In genomic region chr14:20482051-20482751, GRCm38 (mm10) we compare ENCODE assay signal across 27 mouse cellular contexts. TPM values are rescaled to one million over a fixed set of nuclear protein-coding genes. Genes with fewer than 3 reads are reported as not detected.
"Had no signal": no experiment of that assay in that cellular context is flagged by ENCODE, and none has a peak within 500 bp of the region (broad histone marks: within the 10 kb centered on the region; RNA-seq: fewer than 3 reads in every experiment).

No protein-coding gene starts in this region.

- DNase-seq: cerebellum, adult 8-10 months; cerebellum, adult 9-10 months; cerebellum, postnatal 10 days; cerebellum, postnatal 14 days; cerebellum, postnatal 25 days; embryo, embryonic 11 days; forebrain, postnatal 0 days; gastrocnemius, adult 2 months; gastrocnemius, postnatal 10 days; gastrocnemius, postnatal 14 days; gastrocnemius, postnatal 25 days; gastrocnemius, postnatal 36 days; heart, adult 18-20 months; heart, adult 2 months had no signal

- H3K4me2 ChIP-seq: embryonic facial prominence, embryonic 12.5 days; embryonic facial prominence, embryonic 13.5 days; embryonic facial prominence, embryonic 15.5 days; forebrain, embryonic 12.5 days; forebrain, embryonic 13.5 days; forebrain, embryonic 15.5 days had no signal

- H3K4me3 ChIP-seq: embryonic facial prominence, embryonic 10.5 days; embryonic facial prominence, embryonic 12.5 days; embryonic facial prominence, embryonic 13.5 days; embryonic facial prominence, embryonic 15.5 days; erythroblast, embryonic 14.5 days; forebrain, embryonic 10.5 days; forebrain, embryonic 12.5 days; forebrain, embryonic 13.5 days; forebrain, embryonic 15.5 days; gastrocnemius, adult 2 months; heart, adult 2 months had no signal

- H3K9me3 ChIP-seq: embryonic facial prominence, embryonic 10.5 days; embryonic facial prominence, embryonic 12.5 days; embryonic facial prominence, embryonic 13.5 days; embryonic facial prominence, embryonic 15.5 days; forebrain, embryonic 10.5 days; forebrain, embryonic 12.5 days; forebrain, embryonic 13.5 days; forebrain, embryonic 15.5 days had no signal

- H3K27ac ChIP-seq: embryonic facial prominence, embryonic 10.5 days; embryonic facial prominence, embryonic 12.5 days; embryonic facial prominence, embryonic 13.5 days; embryonic facial prominence, embryonic 15.5 days; forebrain, embryonic 10.5 days; forebrain, embryonic 12.5 days; forebrain, embryonic 13.5 days; forebrain, embryonic 15.5 days; gastrocnemius, adult 2 months; heart, adult 2 months had no signal

- H3K9ac ChIP-seq: embryonic facial prominence, embryonic 12.5 days; embryonic facial prominence, embryonic 13.5 days; embryonic facial prominence, embryonic 15.5 days; forebrain, embryonic 12.5 days; forebrain, embryonic 13.5 days; forebrain, embryonic 15.5 days; forebrain, postnatal 0 days had no signal

- ATAC-seq: forebrain, embryonic 13.5 days; forebrain, embryonic 14.5 days; forebrain, embryonic 15.5 days; forebrain, embryonic 16.5 days; forebrain, postnatal 0 days had no signal

- H3K27me3 ChIP-seq: embryonic facial prominence, embryonic 12.5 days; embryonic facial prominence, embryonic 13.5 days; embryonic facial prominence, embryonic 15.5 days; forebrain, embryonic 13.5 days; forebrain, embryonic 15.5 days had no signal

RNA-seq across cellular contexts. Expression of gene Mss51, which starts 14.5 kb away (rescaled TPM):
- polyA plus RNA-seq: forebrain, postnatal 0 days had no signal

RNA-seq across cellular contexts. Expression of gene Cfap70, which starts 30.2 kb away (rescaled TPM):
- total RNA-seq: granulocyte monocyte progenitor cell, adult 5-6 weeks; heart, adult 2 months; heart, adult 8-10 months had no signal
- polyA plus RNA-seq: erythroblast, embryonic 14.5 days had no signal
